Mouse (Mus musculus) lung, embryonic 15.5 days (tissue): Measurements from ENCODE around the gene Calm2. TPM values are rescaled to one million over a fixed set of nuclear protein-coding genes. Genes with fewer than 3 reads are reported as not detected.
A peak's percentile ranks its signal among the peaks of the same experiment; 100 is the strongest.

Experiments
- ATAC-seq: fragments of 200-750 bp; cut with Nextera tagmentation; 2 replicates; pipeline ENCODE4 v1.8.0; 2017; ENCODE audit warnings: moderate number of reproducible peaks, borderline replicate concordance; ENCODE audit not compliant: low FRiP score, low TSS enrichment; ENCODE audit errors: extremely low read depth
- H3K27ac ChIP-seq: fragments of 300-500 bp; sonication (generic); 2 replicates; pipeline ENCODE4 v1.5.1; 2015; ENCODE audit warnings: moderate library complexity, mild to moderate bottlenecking, inconsistent platforms
- H3K27me3 ChIP-seq: fragments of 300-500 bp; sonication (generic); 2 replicates; pipeline ENCODE4 v1.6.1; 2015; ENCODE audit warnings: inconsistent platforms
- H3K36me3 ChIP-seq: fragments of 300-500 bp; sonication (generic); 2 replicates; pipeline ENCODE4 v1.6.1; 2015; ENCODE audit warnings: inconsistent platforms
- H3K4me1 ChIP-seq: fragments of 300-500 bp; sonication (generic); 2 replicates; pipeline ENCODE4 v1.6.1; 2015; ENCODE audit warnings: inconsistent platforms
- H3K4me2 ChIP-seq: fragments of 300-500 bp; sonication (generic); 2 replicates; pipeline ENCODE4 v1.6.1; 2015; ENCODE audit warnings: inconsistent platforms, mild to moderate bottlenecking, moderate library complexity
- H3K4me3 ChIP-seq: fragments of 300-500 bp; sonication (generic); 2 replicates; pipeline ENCODE4 v1.5.1; 2015; ENCODE audit warnings: mild to moderate bottlenecking, inconsistent platforms
- H3K9ac ChIP-seq: fragments of 300-500 bp; sonication (generic); 2 replicates; pipeline ENCODE4 v1.6.1; 2015; ENCODE audit warnings: inconsistent platforms
- H3K9me3 ChIP-seq: fragments of 300-500 bp; sonication (generic); 2 replicates; pipeline ENCODE4 v1.6.1; 2016; ENCODE audit warnings: inconsistent platforms
- WGBS: fragments of 180-500 bp; shearing (Covaris S2); methylation state at CpG from one replicate; pipeline ENCODE4 v1.1.7; 2015; 5-methylcytosine and 5-hydroxymethylcytosine counted together
- polyA plus RNA-seq: library from polyadenylated mRNA; unstranded; fragments of >200 nt; fragmentation: Nextera tagmentation; extraction: Ambion mirVana; gene quantifications from 2 replicates; pipeline ENCODE4 v1.2.1, GENCODE M21; 2015

Calm2 gene
- polyA plus RNA-seq, 1 experiment from 2014 or later = 944 TPM

GRCm38 (mm10) chr17:87473736-87474500, 27.2 kb upstream of the Calm2 start:
- Histone ChIP-seq H3K4me1 (peaks cover 44% of the 10 kb centered on the region), H3K27me3 (no peaks in the 10 kb centered on the region), H3K27ac (peak overlapping the region; percentile 4; the same call in 1 of the 2 replicates), H3K4me3 (peak overlapping the region; percentile 31), H3K9ac (peak overlapping the region; percentile 34), H3K9me3 (no peaks in the 10 kb centered on the region), H3K36me3 (no peaks in the 10 kb centered on the region), H3K4me2 (peak overlapping the region; percentile 76)
- ATAC-seq = peak; percentile 48; the same call in 1 of the 2 replicates
- 1% methylated on average over 23 of the region's 23 CpGs for WGBS

- 6% methylated on average over 9 of the region's 9 CpGs for WGBS
- H3K4me2 ChIP-seq = peak overlapping the region; percentile 76
- H3K27ac ChIP-seq = peak overlapping the region; percentile 4; the same call in 1 of the 2 replicates
- H3K27me3 ChIP-seq = no peaks in the 10 kb centered on the region
- no peaks in the 10 kb centered on the region for H3K36me3 ChIP-seq
- no peak overlapping the region; the same call in 1 of the 2 replicates for H3K9ac ChIP-seq
- no peaks in the 10 kb centered on the region for H3K9me3 ChIP-seq
- H3K4me1 ChIP-seq = peaks cover 44% of the 10 kb centered on the region
- no peak for ATAC-seq
- peak overlapping the region; percentile 31 for H3K4me3 ChIP-seq
These were observed 26.7 kb upstream of the Calm2 start for GRCm38 (mm10) chr17:87473441-87473735.

DNA sequence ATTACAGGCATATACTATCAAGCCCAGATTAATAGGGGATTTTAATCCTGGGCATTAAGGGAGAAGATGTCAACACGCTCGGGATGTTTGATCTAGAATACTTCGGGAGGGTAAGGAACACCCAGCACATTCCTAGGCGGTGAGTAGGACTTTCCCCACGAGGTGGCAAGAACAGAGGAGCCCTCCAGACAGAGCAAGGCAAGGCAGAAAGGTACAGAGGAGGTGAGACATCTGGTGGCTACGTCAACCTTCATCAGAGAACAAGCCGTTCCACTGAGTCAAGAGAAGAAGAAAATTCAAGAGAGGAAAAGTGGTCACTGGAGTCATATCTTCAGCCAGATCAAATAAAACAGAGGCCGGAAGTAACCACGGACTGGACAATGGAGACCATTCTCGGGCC, 26.1 kb upstream of the Calm2 start:
- H3K9ac ChIP-seq = no peak overlapping the region
- 28% methylated on average over 10 of the region's 10 CpGs for WGBS

DNA sequence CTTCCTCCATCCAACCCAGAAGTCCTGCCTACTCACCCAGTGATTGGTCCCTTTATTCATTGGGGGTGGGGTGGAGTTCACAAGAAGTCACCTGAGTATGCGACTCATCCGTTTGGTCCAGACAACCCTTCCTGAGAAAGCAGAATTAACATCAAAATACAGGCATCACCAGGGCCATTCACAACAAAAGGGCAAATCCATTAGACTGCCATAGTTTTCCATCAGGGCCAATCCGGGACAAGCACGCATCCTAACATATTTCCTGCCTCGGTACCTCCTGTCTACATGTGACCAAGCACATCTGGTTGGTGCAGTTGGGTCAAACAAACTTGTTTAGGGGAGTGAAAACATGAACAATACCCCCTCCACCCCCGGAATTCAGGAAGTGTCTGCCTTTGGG, 24.9 kb upstream of the Calm2 start:
- no peak for ATAC-seq
- WGBS = 73% methylated on average over 6 of the region's 6 CpGs
- Histone ChIP-seq H3K27ac (no peak overlapping the region), H3K9ac (no peak overlapping the region), H3K9me3 (no peaks in the 10 kb centered on the region), H3K4me2 (no peak overlapping the region), H3K27me3 (no peaks in the 10 kb centered on the region), H3K4me3 (no peak overlapping the region), H3K4me1 (peaks cover 36% of the 10 kb centered on the region), H3K36me3 (no peaks in the 10 kb centered on the region)

More for the DNA sequence above, 26.1 kb upstream of the Calm2 start:
- Histone ChIP-seq H3K4me1 (peaks cover 39% of the 10 kb centered on the region), H3K4me3 (0 out of 2 replicates have a peak overlapping the region, but pooled peaks have one; percentile 31), H3K36me3 (no peaks in the 10 kb centered on the region), H3K4me2 (peak overlapping the region; percentile 76), H3K27ac (peak overlapping the region; percentile 4; the same call in 1 of the 2 replicates), H3K27me3 (no peaks in the 10 kb centered on the region), H3K9me3 (no peaks in the 10 kb centered on the region)
- ATAC-seq = no peak; the same call in 1 of the 2 replicates

DNA sequence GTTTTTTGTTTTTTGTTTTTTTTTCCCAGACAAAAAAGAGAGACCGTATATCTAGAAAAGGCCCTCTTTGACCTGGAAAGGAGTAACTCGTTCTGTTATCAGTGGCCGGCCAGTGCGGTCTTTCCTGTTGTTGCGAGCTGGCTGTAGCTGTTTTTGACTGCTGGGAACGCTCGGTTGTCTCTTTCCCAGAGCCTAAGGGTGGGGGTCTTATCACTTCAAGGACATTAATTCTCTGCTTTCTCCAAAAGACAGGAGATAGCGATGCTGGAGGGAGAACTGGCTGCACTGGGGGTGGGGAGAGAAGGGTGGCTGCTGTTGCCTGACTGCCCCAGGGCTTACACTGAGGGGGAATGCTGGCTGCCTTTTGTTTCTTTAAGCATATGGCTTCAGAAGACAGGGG, 24.1 kb upstream of the Calm2 start:
- H3K4me2 ChIP-seq = no peak overlapping the region
- no peak overlapping the region for H3K27ac ChIP-seq
- WGBS = 49% methylated on average over 8 of the region's 8 CpGs
- no peak overlapping the region for H3K4me3 ChIP-seq
- no peak overlapping the region for H3K9ac ChIP-seq
- ATAC-seq = no peak
- H3K36me3 ChIP-seq = no peaks in the 10 kb centered on the region
- no peaks in the 10 kb centered on the region for H3K9me3 ChIP-seq
- H3K4me1 ChIP-seq = peaks cover 34% of the 10 kb centered on the region
- no peaks in the 10 kb centered on the region for H3K27me3 ChIP-seq

DNA sequence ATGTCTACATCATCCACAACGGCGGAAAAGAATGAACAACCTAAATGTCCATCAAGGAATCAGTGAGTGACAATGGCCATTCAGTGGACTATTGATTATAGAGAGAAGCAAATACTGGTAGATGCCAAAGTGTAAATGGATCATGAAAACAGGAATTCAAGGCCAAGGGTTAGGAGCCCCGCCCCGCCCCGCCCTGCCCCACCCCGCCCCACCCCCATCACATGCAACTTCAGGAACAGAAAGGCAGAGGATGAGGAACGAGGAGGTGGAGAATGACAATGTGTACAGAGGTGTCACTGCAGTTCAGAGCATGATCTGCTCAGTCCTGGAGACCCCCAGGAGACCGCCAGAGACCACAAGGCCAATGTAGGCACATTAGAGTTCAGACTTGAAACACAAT, 23.5 kb upstream of the Calm2 start:
- Histone ChIP-seq H3K4me1 (peaks cover 29% of the 10 kb centered on the region), H3K36me3 (no peaks in the 10 kb centered on the region), H3K27me3 (no peaks in the 10 kb centered on the region), H3K27ac (no peak overlapping the region), H3K9ac (no peak overlapping the region), H3K9me3 (no peaks in the 10 kb centered on the region), H3K4me2 (no peak overlapping the region), H3K4me3 (no peak overlapping the region)
- 61% methylated on average over 8 of the region's 8 CpGs for WGBS
- no peak for ATAC-seq

- no peak overlapping the region for H3K4me2 ChIP-seq
- H3K27me3 ChIP-seq = no peaks in the 10 kb centered on the region
- WGBS = 61% methylated on average over 8 of the region's 8 CpGs
- no peak overlapping the region for H3K4me3 ChIP-seq
- no peak overlapping the region for H3K27ac ChIP-seq
- no peak for ATAC-seq
- peaks cover 20% of the 10 kb centered on the region for H3K4me1 ChIP-seq
- no peaks in the 10 kb centered on the region for H3K36me3 ChIP-seq
- H3K9ac ChIP-seq = no peak overlapping the region
- no peaks in the 10 kb centered on the region for H3K9me3 ChIP-seq
These were observed 22.7 kb upstream of the Calm2 start for GRCm38 (mm10) chr17:87469428-87469827.

GRCm38 (mm10) chr17:87468616-87469015, 21.9 kb upstream of the Calm2 start:
- H3K27ac ChIP-seq = no peak overlapping the region
- no peak overlapping the region for H3K4me2 ChIP-seq
- H3K36me3 ChIP-seq = no peaks in the 10 kb centered on the region
- no peak for ATAC-seq
- WGBS = 67% methylated on average over 5 of the region's 5 CpGs
- peaks cover 12% of the 10 kb centered on the region for H3K4me1 ChIP-seq
- no peaks in the 10 kb centered on the region for H3K27me3 ChIP-seq
- no peaks in the 10 kb centered on the region for H3K9me3 ChIP-seq
- no peak overlapping the region for H3K9ac ChIP-seq
- H3K4me3 ChIP-seq = no peak overlapping the region

DNA sequence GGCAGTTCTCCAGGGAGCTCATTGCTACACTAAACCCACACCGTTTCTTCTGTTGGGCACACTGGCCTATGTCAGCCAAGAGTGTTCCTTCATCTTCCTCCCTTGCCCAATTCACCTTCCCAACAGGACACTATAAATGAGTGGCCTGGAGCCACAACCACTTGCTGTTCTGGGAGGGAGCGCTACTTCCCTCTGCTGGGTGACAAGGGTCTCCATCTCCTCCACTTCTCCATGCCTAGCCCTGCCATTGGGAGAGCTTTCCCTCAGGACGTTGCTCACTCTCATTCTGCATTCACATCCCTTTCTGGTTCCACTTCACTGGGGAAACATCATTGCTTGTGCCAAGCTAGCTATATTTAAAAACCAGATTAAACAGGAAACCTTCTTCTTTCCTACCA, 14.8 kb upstream of the Calm2 start:
- Histone ChIP-seq H3K4me2 (no peak overlapping the region), H3K36me3 (no peaks in the 10 kb centered on the region), H3K4me1 (peaks cover 39% of the 10 kb centered on the region), H3K27ac (no peak overlapping the region), H3K9ac (no peak overlapping the region), H3K4me3 (no peak overlapping the region), H3K27me3 (no peaks in the 10 kb centered on the region), H3K9me3 (no peaks in the 10 kb centered on the region)
- WGBS = 53% methylated on average over 3 of the region's 3 CpGs
- ATAC-seq = no peak

DNA sequence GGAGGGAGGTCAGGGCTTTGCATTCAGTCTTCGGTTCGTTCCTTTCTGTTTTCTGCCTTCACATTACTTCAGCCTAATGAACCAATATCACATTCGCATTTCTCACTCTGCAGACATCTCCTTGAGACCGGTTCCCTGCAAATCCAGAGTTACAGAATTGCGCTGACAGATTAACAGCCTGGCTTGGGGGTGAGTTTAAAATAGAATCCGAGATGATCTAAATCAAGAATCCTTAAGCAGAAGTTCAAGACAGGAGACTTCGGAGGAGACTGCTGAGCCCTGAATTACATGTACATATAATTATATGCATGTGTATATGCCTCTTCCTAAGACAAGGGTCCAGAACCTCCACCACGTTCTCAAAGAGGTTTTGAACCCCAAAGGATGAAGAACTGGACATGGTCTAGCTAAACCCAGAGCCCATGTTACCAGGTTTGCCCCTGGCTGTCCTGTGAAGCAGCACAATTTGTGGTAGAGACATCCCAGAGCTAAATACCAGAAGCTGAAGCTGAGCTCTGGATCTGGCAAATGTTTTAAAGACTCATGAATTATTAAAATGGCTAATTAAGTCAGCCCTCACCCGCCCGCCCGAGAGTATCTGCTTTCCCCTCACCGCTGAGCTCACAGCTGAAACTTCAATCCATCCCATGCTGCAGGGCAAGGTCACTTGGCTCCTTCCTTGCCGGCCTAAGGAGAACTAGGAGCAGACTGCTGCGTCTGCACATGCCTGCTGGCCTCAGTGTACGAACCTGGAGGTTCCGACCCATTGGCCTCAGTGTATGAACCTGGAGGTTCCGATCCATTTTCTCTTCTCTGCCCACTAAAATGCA, 14.1 kb upstream of the Calm2 start:
- Histone ChIP-seq H3K9ac (peak overlapping the region; percentile 23; the same call in 1 of the 2 replicates), H3K4me2 (peak overlapping the region; percentile 51), H3K4me3 (peak overlapping the region; percentile 17), H3K4me1 (peaks cover 39% of the 10 kb centered on the region), H3K9me3 (no peaks in the 10 kb centered on the region), H3K36me3 (no peaks in the 10 kb centered on the region), H3K27ac (peak overlapping the region; percentile 62), H3K27me3 (no peaks in the 10 kb centered on the region)
- WGBS = 35% methylated on average over 17 of the region's 17 CpGs
- no peak for ATAC-seq

- H3K9ac ChIP-seq = peak overlapping the region; percentile 23
- H3K27ac ChIP-seq = peak overlapping the region; percentile 62
- WGBS = 9% methylated on average over 14 of the region's 14 CpGs
- peaks cover 39% of the 10 kb centered on the region for H3K4me1 ChIP-seq
- peak; percentile 60 for ATAC-seq
- peak overlapping the region; percentile 17 for H3K4me3 ChIP-seq
- H3K27me3 ChIP-seq = no peaks in the 10 kb centered on the region
- peak overlapping the region; percentile 51 for H3K4me2 ChIP-seq
- no peaks in the 10 kb centered on the region for H3K36me3 ChIP-seq
- no peaks in the 10 kb centered on the region for H3K9me3 ChIP-seq
These were observed 13.3 kb upstream of the Calm2 start for GRCm38 (mm10) chr17:87459750-87460668.
